Mouse (Mus musculus) megakaryocyte, adult 5-6 weeks (primary cell): ENCODE results near the gene Ccdc9b. TPM values are rescaled to one million over a fixed set of nuclear protein-coding genes. Genes with fewer than 3 reads are reported as not detected.

Experiments
- ATAC-seq: 2 replicates; pipeline ENCODE4 v1.8.0; 2016; ENCODE audit warnings: mild to moderate bottlenecking, inconsistent platforms; ENCODE audit not compliant: poor library complexity, severe bottlenecking
- total RNA-seq, 2 experiments: library from RNA; stranded (forward) in 1 of 2; stranded (reverse) in 1 of 2; fragments of 153-499, 151-499 nt in 1 of 2; fragments of 221-1000, 200-1000 nt in 1 of 2; gene quantifications; 2 replicates each; pipeline versions ENCODE4 v1.2.3 to v1.2.4; 2015 to 2017

Ccdc9b gene
- total RNA-seq, 2 experiments from 2014 or later: 0.44 TPM; not detected in 1

DNA sequence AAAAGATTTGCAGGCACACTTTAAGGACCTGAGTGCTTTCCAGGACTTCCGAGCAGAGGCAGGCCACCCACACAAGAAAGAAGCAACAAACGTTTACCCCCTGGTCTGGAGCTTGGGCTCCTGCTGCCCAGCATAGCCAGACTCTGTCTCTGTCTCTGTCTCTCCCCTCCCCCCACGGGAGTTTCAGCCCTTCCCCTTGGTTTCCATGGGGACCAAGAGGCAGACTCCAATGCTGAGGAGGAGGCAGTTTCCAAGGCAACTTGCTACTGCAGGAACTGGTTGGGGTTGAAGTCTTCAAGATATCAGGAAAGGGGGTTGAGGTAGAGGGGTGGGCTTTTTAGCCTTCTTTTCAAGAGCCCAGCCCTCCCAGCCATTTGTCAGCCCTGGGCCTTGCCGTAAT is 48.2 kb downstream of the Ccdc9b start:
- ATAC-seq: no peak

DNA sequence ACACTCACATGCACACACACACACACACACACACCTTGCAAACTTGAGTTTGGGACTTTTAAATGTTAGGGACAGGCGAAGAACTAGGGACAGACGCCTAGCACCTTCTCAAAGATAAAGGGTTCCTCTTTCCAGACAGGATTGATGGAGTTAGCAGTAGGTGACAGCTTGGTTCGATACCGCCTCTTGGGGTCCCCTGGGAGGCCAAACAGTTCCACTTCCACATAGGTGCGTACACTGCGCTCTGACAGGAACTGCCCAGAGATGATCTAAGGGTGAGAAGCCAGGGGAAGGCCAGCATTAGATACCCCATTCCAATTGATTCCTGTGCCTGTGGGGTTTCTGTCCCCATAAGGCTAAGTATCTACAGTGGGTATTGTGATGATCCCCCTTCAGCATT is 48.8 kb downstream of the Ccdc9b start:
- ATAC-seq: no peak

DNA sequence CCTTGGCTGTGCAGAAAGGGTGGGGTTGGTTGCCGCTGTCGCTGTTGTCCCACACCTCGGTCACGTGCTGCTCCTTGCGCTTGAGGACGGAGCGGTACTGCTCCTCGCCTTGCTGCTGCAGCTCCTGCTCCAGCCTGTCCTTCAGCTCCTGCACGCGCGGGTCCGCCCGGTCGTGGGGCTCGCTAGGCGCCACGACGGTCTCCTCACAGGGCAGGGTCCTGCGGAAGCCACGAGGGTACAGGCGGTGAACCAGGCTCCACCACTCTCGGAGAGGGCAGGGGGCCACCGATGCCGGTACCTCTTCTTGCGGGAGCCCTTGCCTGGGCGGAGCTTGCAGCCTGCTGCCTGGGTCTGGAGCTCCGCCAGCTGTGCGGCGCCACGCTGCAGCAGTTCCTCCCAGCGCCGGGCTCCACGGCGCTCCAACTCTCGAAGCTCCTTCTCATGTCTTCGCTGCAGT is 51.4 kb downstream of the Ccdc9b start:
- peak; percentile 43; the same call in 1 of the 2 replicates for ATAC-seq

DNA sequence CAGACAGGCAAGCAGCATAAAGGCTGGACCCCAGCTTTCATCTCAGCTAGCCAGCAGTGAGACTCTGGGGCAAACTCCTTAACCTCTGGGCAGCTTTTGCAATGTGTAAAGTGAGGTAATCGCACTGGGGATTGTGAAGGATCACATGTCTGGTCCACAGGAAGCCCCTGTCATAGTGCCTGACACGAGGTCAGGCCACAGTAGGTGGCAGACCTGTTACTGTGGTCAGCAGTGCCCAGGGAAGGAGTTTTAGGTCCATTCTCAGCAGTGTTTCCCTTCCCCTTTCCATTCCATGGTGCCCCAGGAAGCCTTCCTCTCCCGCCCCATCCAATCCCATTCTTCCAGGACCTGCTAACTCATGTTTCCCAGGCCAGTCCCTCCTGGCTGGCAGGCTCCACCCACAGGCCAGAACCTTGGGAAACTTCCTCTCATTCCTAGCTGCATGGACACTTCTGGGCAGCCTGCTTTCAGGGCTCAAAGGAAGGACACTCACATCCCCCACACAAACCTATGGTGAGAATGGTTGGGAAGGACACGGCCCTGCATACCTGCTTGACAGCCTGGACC is 52.7 kb downstream of the Ccdc9b start:
- ATAC-seq: peak; percentile 56

DNA sequence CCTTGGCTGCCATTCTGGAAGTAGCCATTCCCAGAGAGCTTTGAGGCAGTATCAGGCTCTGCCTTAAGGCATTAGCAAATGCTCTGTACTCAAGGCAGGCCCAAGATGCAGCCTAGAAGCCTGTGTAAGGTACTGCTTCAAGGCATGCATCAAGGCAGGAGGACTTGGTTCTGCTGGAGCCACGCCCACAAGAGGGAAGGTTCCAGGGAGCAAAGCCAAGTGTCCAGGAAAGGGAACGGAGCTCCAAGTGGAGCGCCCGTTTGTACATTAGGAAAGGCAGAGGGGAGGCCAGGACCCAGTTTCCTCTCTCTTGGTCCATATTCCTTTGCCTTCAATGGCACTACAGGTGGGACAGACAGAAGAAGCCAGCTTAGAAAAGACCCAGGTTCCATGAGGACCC is 54.0 kb downstream of the Ccdc9b start:
- ATAC-seq: no peak

DNA sequence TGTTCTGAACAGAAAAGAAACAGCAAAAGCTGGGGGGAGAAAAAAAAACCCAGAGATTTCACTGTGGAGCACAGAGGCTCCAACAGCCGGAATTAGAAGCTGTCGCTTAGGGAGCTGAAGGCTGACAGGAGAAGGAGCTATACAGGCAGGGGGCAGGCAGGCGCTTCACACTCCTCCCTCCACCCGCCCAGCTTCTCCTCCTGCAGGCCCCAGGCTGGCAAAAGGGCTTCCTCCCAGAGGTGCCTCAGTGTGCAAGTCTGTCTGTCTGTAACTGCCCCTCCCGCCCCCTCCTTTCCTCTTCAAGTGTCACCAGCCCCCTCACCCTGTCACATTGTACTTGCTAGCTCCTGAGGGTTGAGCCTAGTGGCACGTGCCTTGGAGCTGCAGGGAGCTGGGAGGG is 56.0 kb downstream of the Ccdc9b start:
- no peak for ATAC-seq

Other genes with a start within 250 kb of the Ccdc9b start
- 8.8 and 12.4 TPM in 2 replicates for gene Bmf, start 213.0 kb downstream of the Ccdc9b start, total RNA-seq (2015)
- gene Bmf, start 213.0 kb downstream of the Ccdc9b start, total RNA-seq (2017): 9.7 and 11.5 TPM in 2 replicates
- 48.8 and 63.4 TPM in 2 replicates for gene Bub1b, start 164.4 kb downstream of the Ccdc9b start, total RNA-seq (2015)
- 139 TPM in 2 replicates for gene Bub1b, start 164.4 kb downstream of the Ccdc9b start, total RNA-seq (2017)
- not detected in 2 replicates for gene Pak6, start 99.4 kb downstream of the Ccdc9b start, total RNA-seq (2015)
- gene Pak6, start 99.4 kb downstream of the Ccdc9b start, total RNA-seq (2017): not detected in 2 replicates
- gene Ankrd63, start 58.7 kb downstream of the Ccdc9b start, total RNA-seq (2015): 0.07 and 0.11 TPM in 2 replicates
- gene Ankrd63, start 58.7 kb downstream of the Ccdc9b start, total RNA-seq (2017): 0.07 and 0.12 TPM in 2 replicates
- gene Plcb2, start 34.2 kb downstream of the Ccdc9b start, total RNA-seq (2015): 48.2 and 48.4 TPM in 2 replicates
- 38.1 and 46.9 TPM in 2 replicates for gene Plcb2, start 34.2 kb downstream of the Ccdc9b start, total RNA-seq (2017)
- gene Inafm2, start 16.9 kb downstream of the Ccdc9b start, total RNA-seq (2015): 12.0 and 15.3 TPM in 2 replicates
- 10.6 and 11.2 TPM in 2 replicates for gene Inafm2, start 16.9 kb downstream of the Ccdc9b start, total RNA-seq (2017)
- gene Phgr1, start 10.1 kb upstream of the Ccdc9b start, total RNA-seq (2015): not detected in 2 replicates
- gene Phgr1, start 10.1 kb upstream of the Ccdc9b start, total RNA-seq (2017): not detected in 2 replicates
- gene Disp2, start 17.1 kb upstream of the Ccdc9b start, total RNA-seq (2015): 0.02 TPM in 1 of 2 replicates, not detected in the other
- not detected in 2 replicates for gene Disp2, start 17.1 kb upstream of the Ccdc9b start, total RNA-seq (2017)
- gene Knstrn, start 51.3 kb upstream of the Ccdc9b start, total RNA-seq (2015): 58.8 and 59.7 TPM in 2 replicates
- 182 and 217 TPM in 2 replicates for gene Knstrn, start 51.3 kb upstream of the Ccdc9b start, total RNA-seq (2017)
- gene Ivd, start 99.3 kb upstream of the Ccdc9b start, total RNA-seq (2015): 11.4 and 12.9 TPM in 2 replicates
- gene Ivd, start 99.3 kb upstream of the Ccdc9b start, total RNA-seq (2017): 21.6 and 28.0 TPM in 2 replicates
- 5.1 and 5.3 TPM in 2 replicates for gene Bahd1, start 137.7 kb upstream of the Ccdc9b start, total RNA-seq (2015)
- 3.2 and 4.2 TPM in 2 replicates for gene Bahd1, start 137.7 kb upstream of the Ccdc9b start, total RNA-seq (2017)
- 4.6 and 5.3 TPM in 2 replicates for gene Chst14, start 163.8 kb upstream of the Ccdc9b start, total RNA-seq (2015)
- 1.4 and 3.5 TPM in 2 replicates for gene Chst14, start 163.8 kb upstream of the Ccdc9b start, total RNA-seq (2017)